Mouse (Mus musculus): ENCODE results near the gene Smim4.

Gene Smim4

GRCm38 (mm10) chr14:31128826-31129219 is at the start of gene Smim4:
TSS of gene Smim4 (minus strand) at chr14:31128956.
- DNase-seq = peak; percentile 97

GRCm38 (mm10) chr14:31177715-31178114 is 49.0 kb upstream of the Smim4 start:
- no peak for DNase-seq

- DNase-seq = no peak
Measured at GRCm38 (mm10) chr14:31177287-31177686, 48.5 kb upstream of the Smim4 start.

- no peak for DNase-seq
Measured at GRCm38 (mm10) chr14:31173537-31173936, 44.8 kb upstream of the Smim4 start.

- DNase-seq = no peak
Measured at GRCm38 (mm10) chr14:31172781-31173455, 44.2 kb upstream of the Smim4 start.

- DNase-seq = no peak
Measured at GRCm38 (mm10) chr14:31171821-31172220, 43.1 kb upstream of the Smim4 start.

GRCm38 (mm10) chr14:31171386-31171785 is 42.6 kb upstream of the Smim4 start:
- DNase-seq = no peak

GRCm38 (mm10) chr14:31170963-31171362 is 42.2 kb upstream of the Smim4 start:
- no peak for DNase-seq

- no peak for DNase-seq
Measured at GRCm38 (mm10) chr14:31169508-31169907, 40.8 kb upstream of the Smim4 start.

- DNase-seq = no peak
Measured at GRCm38 (mm10) chr14:31168425-31168824, 39.7 kb upstream of the Smim4 start, which contains the start of gene Stab1. TSS of gene Stab1 (minus strand) at chr14:31168641.

- DNase-seq = no peak
Measured at GRCm38 (mm10) chr14:31166827-31167226, 38.1 kb upstream of the Smim4 start.

GRCm38 (mm10) chr14:31165991-31166630 is 37.4 kb upstream of the Smim4 start:
- peak; percentile 44 for DNase-seq

GRCm38 (mm10) chr14:31165458-31165857 is 36.7 kb upstream of the Smim4 start:
- DNase-seq = no peak

GRCm38 (mm10) chr14:31165010-31165409 is 36.3 kb upstream of the Smim4 start:
- no peak for DNase-seq

GRCm38 (mm10) chr14:31164067-31164466 is 35.3 kb upstream of the Smim4 start:
- DNase-seq = no peak

- DNase-seq = no peak
Measured at GRCm38 (mm10) chr14:31161638-31162037, 32.9 kb upstream of the Smim4 start.

GRCm38 (mm10) chr14:31161191-31161590 is 32.4 kb upstream of the Smim4 start:
- no peak for DNase-seq

GRCm38 (mm10) chr14:31160196-31161150 is 31.7 kb upstream of the Smim4 start:
- no peak for DNase-seq

- DNase-seq = no peak
Measured at GRCm38 (mm10) chr14:31145694-31146093, 16.9 kb upstream of the Smim4 start.

GRCm38 (mm10) chr14:31141011-31141410 is 12.3 kb upstream of the Smim4 start:
- no peak for DNase-seq

- DNase-seq = no peak
Measured at GRCm38 (mm10) chr14:31140141-31140540, 11.4 kb upstream of the Smim4 start.

GRCm38 (mm10) chr14:31139666-31140065 is 10.9 kb upstream of the Smim4 start:
- no peak for DNase-seq

GRCm38 (mm10) chr14:31138897-31139429 is 10.2 kb upstream of the Smim4 start:
- DNase-seq = no peak
